Mouse (Mus musculus): ENCODE measurements around the gene Chrm4. TPM values are rescaled to one million over a fixed set of nuclear protein-coding genes. Genes with fewer than 3 reads are reported as not detected.

Chrm4 gene
- total RNA-seq, 1 experiment from 2014 or later: not detected

- ATAC-seq (replicated peaks; ENCODE audit: insufficient number of reproducible peaks, low FRiP score, low TSS enrichment, poor library complexity, severe bottlenecking): no peak
Measured at GRCm38 (mm10) chr2:91958049-91958448, 31.0 kb downstream of the Chrm4 start.

DNA sequence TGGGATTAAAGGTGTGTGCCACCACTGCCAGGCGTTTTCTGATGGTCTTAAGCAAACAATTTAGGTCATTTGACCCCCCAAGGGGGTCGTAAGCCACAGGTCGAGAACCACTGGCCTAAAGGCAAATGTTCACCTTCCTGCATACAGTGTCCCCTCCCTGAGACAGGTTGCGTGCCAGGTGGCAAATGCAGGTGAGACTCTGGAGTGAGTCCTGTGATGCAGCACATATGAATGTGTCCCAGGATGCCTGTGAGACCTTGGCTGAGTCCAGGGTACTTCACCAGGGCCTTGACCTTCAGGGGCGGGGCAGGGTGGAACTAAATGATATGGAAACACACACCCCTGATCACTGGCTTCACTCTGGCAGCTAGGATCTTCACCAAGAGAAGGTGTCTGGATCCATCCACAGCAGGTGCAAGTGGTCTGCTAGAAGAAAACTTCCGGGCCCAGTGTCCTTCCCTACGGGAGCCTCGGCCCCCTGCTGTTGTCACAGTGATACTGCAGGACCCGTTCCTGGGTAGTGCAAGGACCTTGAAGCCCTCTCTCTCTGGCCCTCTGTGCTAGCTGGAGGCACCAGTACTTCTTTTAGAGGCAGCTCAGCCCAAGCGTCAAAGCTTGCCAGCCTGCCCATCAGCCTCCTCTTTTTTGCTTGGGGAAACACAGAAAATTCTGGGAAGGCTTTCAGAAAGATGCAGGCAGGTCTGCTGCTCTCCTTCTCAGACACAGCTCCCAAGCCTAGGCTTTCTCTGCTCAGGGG, 31.8 kb downstream of the Chrm4 start:
- peak; percentile 28; the same call in 1 of the 2 replicates for ATAC-seq (replicated peaks; ENCODE audit: insufficient number of reproducible peaks, low FRiP score, low TSS enrichment, poor library complexity, severe bottlenecking)

- no peak for ATAC-seq (replicated peaks; ENCODE audit: insufficient number of reproducible peaks, low FRiP score, low TSS enrichment, poor library complexity, severe bottlenecking)
Measured at GRCm38 (mm10) chr2:91959544-91960410, 32.7 kb downstream of the Chrm4 start.

GRCm38 (mm10) chr2:91960459-91960858, 33.4 kb downstream of the Chrm4 start:
- no peak for ATAC-seq (replicated peaks; ENCODE audit: insufficient number of reproducible peaks, low FRiP score, low TSS enrichment, poor library complexity, severe bottlenecking)

DNA sequence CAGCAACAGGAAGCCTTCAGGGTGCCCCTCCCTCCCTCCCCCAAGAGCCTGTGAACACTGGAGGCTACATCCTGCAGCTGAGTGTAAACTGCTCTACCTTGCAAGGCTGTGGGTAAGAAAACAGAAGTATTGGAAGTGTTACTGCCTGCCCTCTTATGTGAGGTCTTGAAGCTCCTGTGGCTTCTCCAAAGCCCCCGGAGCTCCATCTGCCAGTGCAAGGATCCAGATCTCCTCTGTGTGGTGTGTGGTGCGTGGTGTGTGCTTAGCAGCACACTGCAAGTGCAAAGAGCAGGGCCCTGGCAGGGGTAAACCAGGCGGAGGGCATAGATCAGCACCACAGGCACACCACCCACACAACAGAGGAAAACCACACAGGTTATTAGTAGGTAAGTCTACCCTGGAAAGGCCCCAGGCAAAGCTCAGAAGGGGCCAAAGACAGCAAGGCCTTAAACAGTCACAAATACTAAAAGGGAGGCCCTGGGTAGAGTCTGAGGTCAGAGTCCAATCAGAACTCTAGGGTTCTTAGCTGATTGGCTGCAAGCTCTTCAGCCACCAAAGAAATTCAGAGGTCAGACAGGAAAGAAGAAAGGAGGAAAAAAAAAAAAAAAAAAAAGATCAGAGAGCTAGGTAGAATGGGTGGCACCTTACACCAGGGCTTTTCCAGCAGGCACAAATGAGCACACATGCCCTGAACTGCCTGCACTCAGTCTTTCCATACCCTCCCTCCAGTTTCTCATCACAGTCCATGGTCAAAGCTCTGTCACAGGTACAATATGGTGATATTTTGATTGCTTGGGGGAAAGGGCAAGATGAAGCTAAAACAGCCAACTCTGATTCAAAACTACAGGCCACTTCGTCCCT, 35.1 kb downstream of the Chrm4 start:
- ATAC-seq (replicated peaks; ENCODE audit: insufficient number of reproducible peaks, low FRiP score, low TSS enrichment, poor library complexity, severe bottlenecking): no peak

GRCm38 (mm10) chr2:91962864-91963401, 35.9 kb downstream of the Chrm4 start:
- ATAC-seq (replicated peaks; ENCODE audit: insufficient number of reproducible peaks, low FRiP score, low TSS enrichment, poor library complexity, severe bottlenecking): no peak

DNA sequence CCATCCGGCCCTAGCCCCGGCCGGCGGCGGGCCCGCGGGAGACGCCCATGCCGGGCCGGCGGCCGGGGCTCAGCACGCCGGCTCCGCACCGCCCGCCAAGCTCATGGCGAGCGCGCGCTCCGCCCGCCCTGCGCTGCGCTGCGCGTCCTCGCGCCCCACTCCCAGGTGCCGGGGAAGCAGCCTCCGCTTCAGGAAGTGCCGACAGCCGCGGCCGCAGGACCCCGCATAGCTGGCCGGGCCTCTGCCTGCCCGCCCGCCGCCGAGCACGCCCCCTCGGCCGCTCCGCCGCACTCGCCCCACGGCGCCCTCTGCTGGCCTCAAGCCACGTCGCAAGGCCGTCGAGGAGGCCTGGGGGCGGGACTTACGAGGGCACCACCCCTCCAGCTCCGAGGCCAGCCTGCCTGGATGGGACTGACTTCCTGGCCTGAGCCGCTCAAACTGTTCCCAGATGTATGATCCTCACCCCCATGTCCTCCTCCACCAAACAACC, 36.4 kb downstream of the Chrm4 start:
- peak; percentile 51 for ATAC-seq (replicated peaks; ENCODE audit: insufficient number of reproducible peaks, low FRiP score, low TSS enrichment, poor library complexity, severe bottlenecking)

DNA sequence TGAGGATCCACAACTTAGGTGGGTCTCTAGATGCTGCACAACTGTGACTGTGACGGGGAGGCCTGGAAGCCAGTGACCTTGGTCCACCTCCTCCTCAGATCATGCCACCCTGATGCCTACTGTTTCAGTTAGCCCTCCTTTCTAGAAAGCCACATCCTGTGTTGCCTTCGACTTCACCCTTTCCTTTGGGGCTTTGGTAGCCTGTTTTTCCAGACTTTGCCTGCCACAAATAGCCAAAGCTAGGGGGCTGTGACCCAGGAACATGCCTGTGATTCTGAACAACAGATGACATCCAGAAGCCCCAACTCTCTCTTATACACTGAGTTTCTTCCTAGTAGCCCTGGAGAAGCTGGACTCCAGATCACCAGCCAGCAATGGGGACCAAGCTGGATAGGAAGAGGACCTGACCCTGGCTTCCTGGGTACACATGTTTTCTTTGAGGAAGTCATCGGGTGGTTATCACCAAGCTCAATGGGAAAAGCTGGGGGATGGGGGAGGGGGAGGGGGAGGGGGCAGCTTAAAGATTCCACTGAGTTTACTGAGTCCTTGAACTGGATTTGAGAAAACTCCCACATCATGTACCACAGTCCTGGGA, 37.7 kb downstream of the Chrm4 start:
- ATAC-seq (replicated peaks; ENCODE audit: insufficient number of reproducible peaks, low FRiP score, low TSS enrichment, poor library complexity, severe bottlenecking): no peak

- ATAC-seq (replicated peaks; ENCODE audit: insufficient number of reproducible peaks, low FRiP score, low TSS enrichment, poor library complexity, severe bottlenecking): peak; percentile 47
Measured at GRCm38 (mm10) chr2:91965417-91965816, 38.4 kb downstream of the Chrm4 start.

- peak; percentile 57 for ATAC-seq (replicated peaks; ENCODE audit: insufficient number of reproducible peaks, low FRiP score, low TSS enrichment, poor library complexity, severe bottlenecking)
Measured at GRCm38 (mm10) chr2:91966367-91966766, 39.3 kb downstream of the Chrm4 start.

DNA sequence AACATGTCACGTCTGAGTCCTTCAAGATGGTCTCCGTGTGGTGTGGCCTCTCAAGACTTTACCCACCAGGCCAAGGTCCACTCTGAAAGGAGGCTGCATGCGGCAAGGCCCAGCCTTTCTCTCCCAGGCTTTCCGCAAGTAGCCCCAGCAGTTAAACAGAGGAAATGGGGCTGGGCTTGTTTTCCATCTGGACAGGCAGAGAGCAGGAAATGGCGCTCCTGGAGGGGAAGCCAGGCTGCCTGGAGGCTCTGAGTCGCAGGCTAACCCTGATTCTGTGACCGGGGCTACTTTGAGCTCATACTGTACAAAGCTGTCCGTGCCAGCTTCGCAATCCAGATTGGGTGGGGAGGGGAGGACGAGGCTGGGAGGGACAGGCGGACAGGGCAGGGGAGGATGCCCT, 40.9 kb downstream of the Chrm4 start:
- ATAC-seq (replicated peaks; ENCODE audit: insufficient number of reproducible peaks, low FRiP score, low TSS enrichment, poor library complexity, severe bottlenecking): no peak

DNA sequence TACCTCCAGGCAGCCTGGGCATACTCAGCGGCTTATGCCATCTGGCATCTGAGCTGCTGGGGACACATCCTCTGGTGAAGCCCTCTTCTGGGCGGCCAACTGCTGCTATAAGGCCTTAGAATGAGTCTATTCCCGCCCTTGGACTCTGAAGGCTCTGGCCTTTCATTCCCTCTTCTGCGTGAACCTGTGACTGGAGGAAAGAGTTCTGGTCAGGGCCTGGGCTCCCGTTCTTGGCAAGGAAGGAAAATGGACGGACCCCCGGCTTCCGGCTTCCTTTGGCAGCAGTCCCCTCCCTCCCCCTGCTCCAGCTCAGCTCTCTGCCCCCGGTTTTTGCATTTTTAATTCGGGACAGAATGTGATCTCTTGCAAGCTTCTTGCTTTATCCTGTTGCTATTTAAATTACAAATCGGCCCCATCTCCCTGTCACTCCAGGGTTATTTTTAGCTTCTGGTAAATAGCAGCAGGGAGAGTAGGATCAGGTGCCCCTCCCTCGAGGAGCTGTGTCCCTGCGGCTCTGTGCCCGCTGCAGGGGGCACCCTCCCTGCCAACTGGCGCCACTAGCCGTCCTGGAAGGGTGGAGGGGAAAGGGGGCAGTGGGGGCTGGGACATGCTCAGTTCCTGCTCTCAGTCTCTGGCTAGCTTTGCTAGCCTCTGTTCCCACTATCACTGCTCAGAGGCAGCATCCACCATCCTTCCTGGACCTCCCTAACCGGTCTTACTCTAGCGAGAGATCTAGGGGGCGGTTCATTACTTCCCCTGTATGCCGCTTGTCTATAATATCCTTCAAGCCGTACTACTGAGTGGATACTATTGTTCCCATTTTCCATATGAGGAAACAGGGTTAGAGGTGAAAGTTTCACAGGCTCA, 44.4 kb downstream of the Chrm4 start:
- peak; percentile 51; the same call in 1 of the 2 replicates for ATAC-seq (replicated peaks; ENCODE audit: insufficient number of reproducible peaks, low FRiP score, low TSS enrichment, poor library complexity, severe bottlenecking)

GRCm38 (mm10) chr2:91972121-91972566, 45.1 kb downstream of the Chrm4 start:
- peak; percentile 85 for ATAC-seq (replicated peaks; ENCODE audit: insufficient number of reproducible peaks, low FRiP score, low TSS enrichment, poor library complexity, severe bottlenecking)

- no peak for ATAC-seq (replicated peaks; ENCODE audit: insufficient number of reproducible peaks, low FRiP score, low TSS enrichment, poor library complexity, severe bottlenecking)
Measured at GRCm38 (mm10) chr2:91973416-91974135, 46.5 kb downstream of the Chrm4 start.

DNA sequence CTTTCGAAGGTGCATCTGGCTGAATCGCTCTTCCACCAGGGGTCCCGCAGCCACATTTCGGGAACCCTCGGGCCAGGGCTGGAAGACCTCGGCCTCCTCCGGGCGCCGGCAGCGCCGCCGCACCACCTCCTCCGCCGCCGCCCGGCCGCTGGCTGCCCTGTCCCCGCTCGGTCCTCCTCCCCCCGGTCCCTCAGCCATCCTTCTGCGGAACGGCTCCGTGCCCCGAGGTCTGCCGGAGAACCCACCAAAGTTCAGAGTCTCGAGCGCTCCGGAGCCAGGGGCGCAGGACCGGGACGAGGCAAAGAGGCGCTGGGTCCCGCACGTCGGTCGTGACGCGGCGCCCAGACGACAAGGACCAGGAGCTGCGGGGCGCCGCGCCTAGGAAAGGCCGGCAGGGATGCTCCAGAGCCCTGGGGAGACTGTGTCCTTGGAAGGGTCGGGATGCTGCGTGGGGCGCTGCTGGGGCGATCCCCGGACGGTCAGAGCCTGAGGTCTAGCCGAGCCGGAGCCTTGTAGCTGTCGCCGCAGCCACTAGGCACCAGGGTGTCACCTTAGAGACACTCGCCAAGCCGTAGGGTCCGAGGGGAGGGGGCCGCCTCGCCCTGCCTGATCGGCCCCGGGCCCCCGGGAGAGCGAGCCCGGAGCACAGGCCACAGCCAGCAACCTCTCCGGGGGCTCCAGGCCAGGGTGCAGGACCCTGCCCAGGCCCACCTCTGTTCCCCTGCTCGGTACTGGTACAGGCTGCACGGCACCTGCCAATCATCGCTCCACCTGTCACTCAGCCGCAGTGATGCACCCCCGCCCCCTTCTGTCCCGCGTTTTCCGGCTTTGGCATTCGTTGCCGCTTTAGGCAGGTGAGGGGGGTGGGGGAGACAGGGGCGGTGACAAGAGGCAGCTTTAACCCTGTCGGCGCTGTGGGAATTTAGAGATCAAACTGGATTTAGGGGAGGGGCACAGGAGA, 48.8 kb downstream of the Chrm4 start, which contains the start of gene Dgkz:
Gene Dgkz (minus strand): TSS at position 284 of the 961 bp plus-strand sequence.
- ATAC-seq (replicated peaks; ENCODE audit: insufficient number of reproducible peaks, low FRiP score, low TSS enrichment, poor library complexity, severe bottlenecking): no peak

Data from monocyte, adult 5-6 weeks (primary cell).